Mouse (Mus musculus) erythroid progenitor cell, adult 5-6 weeks (primary cell): ENCODE data around the gene N4bp2l2. TPM values are rescaled to one million over a fixed set of nuclear protein-coding genes. Genes with fewer than 3 reads are reported as not detected.
"Not testable (repeated sequence)": the region's sequence is repeated elsewhere in the genome, so short reads cannot be mapped to it uniquely, and the experiment has no call there.

Experiments
- ATAC-seq: replicated peaks from 2 replicates; pipeline ENCODE4 v1.8.0; 2016; ENCODE audit warnings: moderate number of reproducible peaks, mild to moderate bottlenecking, moderate TSS enrichment, inconsistent platforms; ENCODE audit not compliant: poor library complexity, low FRiP score, severe bottlenecking
- total RNA-seq, 2 experiments: library from RNA; stranded (forward) in 1 of 2; stranded (reverse) in 1 of 2; fragments of 150-400 nt in 1 of 2; fragments of 186-747, 209-891 nt in 1 of 2; gene quantifications; 2 replicates each; pipeline versions ENCODE4 v1.2.3 to v1.2.4; 2015 to 2017; ENCODE audit warnings: low replicate concordance in 2 of 2

Gene N4bp2l2
- total RNA-seq, 2 experiments from 2014 or later = 85.3 to 109 TPM

DNA sequence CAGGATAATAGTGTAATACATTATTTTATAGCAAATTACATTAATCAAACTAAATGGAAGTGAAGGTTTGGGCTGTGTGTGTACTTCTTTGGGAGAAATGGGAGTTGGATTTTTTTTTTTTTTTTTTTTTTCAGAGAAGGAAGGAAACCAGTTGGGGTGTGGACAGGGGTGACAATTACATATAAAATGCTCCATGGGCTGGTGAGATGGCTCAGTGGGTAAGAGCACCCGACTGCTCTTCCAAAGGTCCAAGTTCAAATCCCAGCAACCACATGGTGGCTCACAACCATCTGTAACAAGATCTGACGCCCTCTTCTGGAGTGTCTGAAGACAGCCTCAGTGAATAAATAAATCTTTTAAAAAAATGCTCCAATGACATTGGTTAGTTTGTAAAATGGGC is 13.4 kb downstream of the N4bp2l2 start:
- no peak for ATAC-seq

DNA sequence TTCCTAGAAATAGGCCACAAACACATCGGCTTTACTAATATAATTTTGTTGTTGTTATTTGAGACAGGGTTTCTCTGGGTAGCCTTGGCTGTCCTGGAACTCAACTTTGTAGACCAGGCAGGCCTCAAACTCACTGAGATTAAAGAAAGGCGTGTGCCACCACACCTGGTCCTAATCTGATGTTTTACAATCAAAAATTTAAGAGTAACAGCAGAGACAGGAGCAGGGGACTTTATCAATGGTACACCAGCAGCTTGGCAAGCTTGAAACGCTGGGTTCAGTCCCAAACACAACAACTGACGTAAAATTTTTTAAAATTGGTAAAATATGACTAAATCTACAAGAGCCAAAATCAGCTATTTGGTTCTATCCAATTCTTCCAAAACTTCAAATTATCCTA is 21.1 kb downstream of the N4bp2l2 start:
- ATAC-seq = no peak

DNA sequence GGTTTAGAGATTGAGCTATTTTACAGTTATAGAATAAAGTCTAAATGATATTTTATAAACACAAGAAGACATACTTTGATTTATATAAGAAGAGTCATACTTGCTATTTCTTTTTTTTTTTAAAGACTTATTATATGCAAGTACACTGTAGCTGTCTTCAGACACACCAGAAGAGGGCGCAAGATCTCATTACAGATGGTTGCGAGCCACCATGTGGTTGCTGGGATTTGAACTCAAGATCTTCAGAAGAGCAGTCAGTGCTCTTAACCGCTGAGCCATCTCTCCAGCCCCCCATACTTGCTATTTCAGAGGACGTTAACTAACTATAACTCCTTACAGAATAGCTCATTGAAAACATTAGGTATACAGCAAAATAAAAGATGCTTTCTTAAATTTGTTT is 22.6 kb downstream of the N4bp2l2 start:
- not testable (repeated sequence) for ATAC-seq

DNA sequence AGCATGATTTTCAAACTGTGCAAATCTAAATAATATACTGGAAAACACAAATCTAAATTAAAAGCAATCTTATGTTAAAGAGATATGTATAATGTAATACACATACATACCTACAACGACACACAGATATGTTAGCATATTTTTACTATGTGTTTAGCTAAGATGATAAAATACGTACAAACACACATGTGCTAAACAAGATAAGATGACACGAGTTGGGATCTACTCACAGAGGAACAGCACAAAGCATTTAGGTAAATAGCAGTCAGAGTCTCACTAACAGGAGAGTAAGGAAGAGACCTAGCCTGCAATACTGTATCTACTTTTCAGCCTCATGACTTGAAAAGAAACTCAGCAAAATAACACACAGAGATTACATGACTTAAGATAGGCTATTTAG is 24.5 kb downstream of the N4bp2l2 start:
- peak; percentile 80 for ATAC-seq

GRCm38 (mm10) chr5:150629692-150630091 is 36.3 kb downstream of the N4bp2l2 start:
- ATAC-seq = no peak

DNA sequence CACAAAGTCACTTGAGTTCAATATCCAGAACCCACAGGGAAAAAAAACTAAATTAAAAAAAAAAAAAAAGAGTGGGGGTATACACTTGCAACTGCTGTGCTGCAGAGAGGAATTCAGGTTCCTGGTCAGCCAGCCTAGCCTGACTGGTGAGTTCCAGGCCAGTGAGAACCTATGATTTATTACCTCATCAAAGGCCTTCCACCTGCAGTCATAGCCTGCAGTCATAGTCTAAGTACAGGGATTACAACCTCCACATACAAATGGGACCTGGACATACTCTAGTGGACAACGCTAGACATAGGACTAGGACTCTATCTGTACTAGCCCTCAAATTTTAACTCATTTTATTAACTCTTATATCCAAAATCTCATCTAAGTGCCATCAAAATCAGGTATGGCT is 36.7 kb downstream of the N4bp2l2 start:
- no peak for ATAC-seq

GRCm38 (mm10) chr5:150625528-150625927 is 40.5 kb downstream of the N4bp2l2 start:
- no peak for ATAC-seq

DNA sequence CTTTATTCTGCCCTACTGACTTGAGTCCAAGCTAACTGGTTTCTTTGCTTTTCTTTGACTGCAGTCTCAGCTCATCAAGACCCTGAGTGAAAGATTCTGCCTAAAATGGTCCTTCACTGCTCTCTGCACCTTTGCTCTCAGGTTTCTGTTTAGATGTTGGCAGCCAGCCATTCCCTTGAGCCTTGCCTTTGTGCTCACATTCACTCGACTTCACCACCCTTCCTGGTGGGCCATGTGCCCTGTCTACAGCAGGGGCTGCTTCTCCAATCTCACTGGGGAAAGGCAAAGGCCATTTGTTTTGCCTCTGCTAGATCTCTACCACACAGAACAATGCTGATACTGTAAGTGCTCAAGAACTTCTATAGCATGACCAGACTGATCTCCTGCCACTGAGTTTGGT is 43.2 kb downstream of the N4bp2l2 start:
- no peak for ATAC-seq

DNA sequence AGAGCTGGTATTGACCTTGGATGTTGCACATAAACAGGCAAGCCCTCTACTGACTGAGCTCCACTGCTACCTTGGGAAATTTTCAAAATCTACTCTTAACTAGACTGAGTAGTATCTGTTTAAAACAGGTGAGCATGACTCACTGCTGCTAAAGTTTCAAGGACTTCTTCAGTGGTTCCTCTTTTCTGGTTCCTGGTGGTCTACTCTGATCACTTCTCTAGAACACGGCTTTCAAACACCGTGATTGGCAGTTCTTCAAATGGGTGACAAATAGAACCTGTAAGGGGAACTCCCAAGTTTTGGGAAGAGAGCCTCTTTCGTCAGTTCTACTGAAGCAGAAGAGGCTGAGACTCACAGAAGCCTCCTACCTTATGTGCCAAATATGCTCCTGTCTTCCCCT is 44.4 kb downstream of the N4bp2l2 start:
- ATAC-seq = no peak

DNA sequence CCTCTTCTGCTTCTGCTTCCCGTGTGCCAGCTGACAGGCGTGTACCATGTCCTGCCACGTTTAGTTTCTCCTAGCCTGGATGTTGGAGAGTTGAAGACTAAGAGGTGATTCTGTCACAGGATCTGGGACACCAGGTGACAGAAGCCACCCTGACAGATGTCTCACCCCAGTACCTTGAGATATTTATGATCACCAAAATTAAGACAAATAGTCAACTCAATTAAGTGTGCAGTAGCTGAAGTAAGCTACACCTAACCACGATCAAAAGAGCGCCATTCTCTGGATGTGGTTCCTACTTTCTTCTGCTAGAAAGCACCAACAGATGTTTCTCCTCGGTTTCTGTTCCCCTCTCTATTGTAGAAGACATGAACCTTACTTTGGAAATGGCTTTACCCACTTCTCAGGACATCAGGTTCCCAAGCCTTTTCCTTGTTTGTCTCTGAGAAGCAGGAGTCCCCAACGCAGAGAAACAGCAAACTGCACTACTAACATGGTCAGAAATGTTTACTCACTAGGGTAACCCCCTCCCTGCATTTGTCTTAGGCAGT is 45.3 kb downstream of the N4bp2l2 start:
- no peak for ATAC-seq

- no peak for ATAC-seq
Observed at GRCm38 (mm10) chr5:150618599-150619355, 47.2 kb downstream of the N4bp2l2 start.

- no peak for ATAC-seq
Observed at GRCm38 (mm10) chr5:150616731-150617130, 49.3 kb downstream of the N4bp2l2 start.

DNA sequence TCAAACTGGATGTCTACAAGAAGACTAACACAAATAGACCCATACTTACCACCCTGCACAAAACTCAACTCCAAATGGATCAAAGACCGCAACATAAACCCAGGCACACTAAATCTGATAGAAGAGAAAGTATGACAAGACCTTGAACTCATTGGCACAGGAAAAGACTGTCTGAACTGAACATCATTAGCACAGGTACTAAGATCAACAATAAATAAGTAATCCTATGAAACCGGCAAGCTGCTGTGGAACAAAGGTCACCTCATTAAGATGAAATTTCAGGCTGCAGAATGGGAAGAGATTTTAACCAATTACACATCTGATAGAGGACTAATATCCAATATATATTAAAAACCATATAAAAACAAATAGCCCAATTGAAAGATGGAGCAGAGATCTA is 49.8 kb downstream of the N4bp2l2 start:
- no peak for ATAC-seq

DNA sequence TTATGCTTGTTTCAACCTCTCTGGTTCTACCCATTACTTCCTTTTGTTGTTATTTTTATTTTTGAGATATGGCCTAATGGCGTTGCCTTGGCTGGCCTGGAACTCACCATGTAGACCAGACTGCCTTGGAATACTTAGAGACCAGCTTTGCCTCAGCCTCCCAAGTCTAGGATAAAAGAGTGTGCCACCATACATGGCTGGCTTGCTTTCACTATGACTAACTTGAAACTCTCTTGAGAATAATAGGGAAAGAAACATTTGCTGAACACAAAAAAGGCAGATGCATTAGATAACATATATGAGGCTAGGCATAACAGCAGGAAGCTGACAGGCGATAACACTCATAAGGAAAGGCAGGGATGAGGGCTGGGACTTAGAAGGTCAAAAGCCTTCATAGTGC is 51.9 kb downstream of the N4bp2l2 start:
- ATAC-seq = no peak

DNA sequence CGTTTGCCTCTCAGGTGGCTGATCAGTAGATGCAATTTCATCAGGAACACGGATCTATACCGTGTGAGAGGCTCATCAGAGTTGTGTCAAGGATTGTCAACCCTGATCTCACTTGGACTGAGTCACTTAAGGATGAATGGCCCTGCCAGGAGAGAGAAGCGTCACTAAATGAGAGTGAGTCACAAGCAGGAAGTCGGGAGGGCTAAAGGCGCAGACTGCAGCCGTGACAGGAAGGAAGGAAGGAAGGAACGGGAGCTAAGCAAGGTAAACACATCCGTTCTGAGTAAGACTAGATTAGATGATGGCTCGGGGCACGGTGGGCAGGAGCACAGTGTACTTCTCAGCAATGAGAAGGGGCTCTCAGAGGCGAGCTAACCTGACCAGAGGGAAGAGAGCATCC is 54.3 kb downstream of the N4bp2l2 start:
- no peak for ATAC-seq

- no peak for ATAC-seq
Observed at GRCm38 (mm10) chr5:150611136-150611535, 54.8 kb downstream of the N4bp2l2 start.

DNA sequence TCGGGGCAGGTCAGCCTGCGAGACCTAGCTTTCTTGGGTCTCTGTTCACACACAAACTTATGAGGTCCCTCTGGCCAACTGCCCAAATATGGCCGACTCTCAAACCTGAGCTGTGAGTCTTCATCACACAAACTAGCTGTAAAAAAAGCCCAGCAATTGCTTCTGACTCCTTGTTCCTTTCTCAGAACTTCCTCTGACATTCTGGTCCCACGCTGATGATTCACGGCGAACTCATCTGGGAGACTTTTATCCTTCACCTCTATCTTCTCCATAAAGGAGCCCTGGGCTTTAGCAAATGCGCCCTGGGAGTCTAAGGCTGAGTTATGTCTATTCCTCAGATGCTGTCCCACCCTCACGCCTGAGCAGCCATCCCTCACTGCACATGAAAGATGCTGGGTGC is 58.4 kb downstream of the N4bp2l2 start:
- no peak for ATAC-seq

DNA sequence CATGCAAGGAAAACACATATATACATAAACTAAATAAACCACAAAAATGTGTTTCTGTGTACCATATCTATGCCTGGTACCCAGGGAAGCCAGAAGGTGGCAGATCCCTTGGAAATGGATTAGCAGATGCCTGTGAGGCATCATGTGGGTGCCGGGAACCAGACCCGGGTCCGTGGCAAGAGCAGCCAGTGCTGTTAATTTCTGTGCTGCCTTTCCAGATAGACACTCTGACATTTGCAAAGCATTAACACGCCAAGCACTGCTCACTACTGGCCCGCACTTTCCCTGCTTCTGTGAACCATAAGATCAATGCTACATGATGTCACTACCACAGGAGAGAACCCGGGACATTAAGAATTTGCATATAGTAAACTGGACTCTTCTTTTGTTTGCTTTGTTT is 59.9 kb downstream of the N4bp2l2 start:
- ATAC-seq = no peak

- no peak for ATAC-seq
Observed at GRCm38 (mm10) chr5:150601441-150602230, 64.3 kb downstream of the N4bp2l2 start.

DNA sequence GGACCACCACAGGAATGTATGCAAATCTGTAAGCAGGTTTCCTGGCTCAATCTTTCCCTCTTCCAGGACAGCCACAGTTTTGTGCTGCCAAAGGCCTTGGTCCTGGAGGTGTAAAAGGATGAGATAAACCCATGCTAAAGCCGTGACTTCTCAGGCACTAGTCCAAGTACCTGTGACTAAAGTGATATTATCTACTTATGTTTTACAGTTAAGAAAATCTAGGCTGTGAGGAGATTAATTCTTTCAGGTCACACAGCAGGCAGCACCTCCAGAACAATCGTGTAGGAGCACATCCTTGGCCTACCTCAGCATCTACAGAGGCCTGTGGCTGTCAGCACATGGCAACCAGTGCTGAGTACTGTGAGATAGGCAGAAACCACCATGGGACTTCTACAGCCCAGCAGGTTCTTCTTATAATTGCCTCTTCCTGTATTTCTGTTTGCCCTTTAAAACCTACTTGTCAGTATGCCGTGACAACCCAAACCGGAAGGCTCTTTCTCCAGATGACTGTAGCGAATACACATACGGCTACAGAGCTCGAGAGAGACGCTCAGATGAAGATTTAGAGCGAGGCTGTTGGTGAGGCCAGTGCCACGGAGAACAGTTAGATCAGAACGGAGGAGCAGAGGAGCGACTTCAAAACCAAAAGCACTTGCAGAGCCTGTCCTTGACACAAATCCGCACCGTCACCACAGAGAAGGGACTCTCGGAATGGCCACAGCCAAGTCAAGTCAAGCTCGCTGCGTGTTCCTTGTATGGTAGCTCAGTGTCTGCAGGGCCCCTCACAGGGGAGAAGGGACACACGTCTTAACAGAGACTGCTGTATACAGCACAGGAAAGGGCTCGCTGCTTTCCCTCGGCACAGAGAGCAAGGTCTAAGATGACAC is 65.2 kb downstream of the N4bp2l2 start:
- ATAC-seq = no peak
